Mouse (Mus musculus) forebrain, embryonic 15.5 days (tissue): ENCODE results near the gene Srek1. TPM values are rescaled to one million over a fixed set of nuclear protein-coding genes. Genes with fewer than 3 reads are reported as not detected.

Experiments
- ATAC-seq: fragments of 200-750 bp; cut with Nextera tagmentation; replicated peaks from 2 replicates; pipeline ENCODE4 v1.8.0; 2017; ENCODE audit warnings: mild to moderate bottlenecking, moderate TSS enrichment, moderate library complexity
- H3K27ac ChIP-seq: fragments of 300-500 bp; sonication (generic); replicated peaks from 2 replicates; pipeline ENCODE4 v1.5.1; 2015; ENCODE audit warnings: mild to moderate bottlenecking, inconsistent platforms
- H3K27me3 ChIP-seq: fragments of 300-500 bp; sonication (generic); 2 replicates; pipeline ENCODE4 v1.6.1; 2015; ENCODE audit warnings: inconsistent platforms
- H3K36me3 ChIP-seq: fragments of 300-500 bp; sonication (generic); 2 replicates; pipeline ENCODE4 v1.6.1; 2015; ENCODE audit warnings: mild to moderate bottlenecking, inconsistent platforms
- H3K4me1 ChIP-seq: fragments of 300-500 bp; sonication (generic); 2 replicates; pipeline ENCODE4 v1.6.1; 2015; ENCODE audit warnings: inconsistent platforms
- H3K4me2 ChIP-seq: fragments of 300-500 bp; sonication (generic); replicated peaks from 2 replicates; pipeline ENCODE4 v1.6.1; 2015; ENCODE audit warnings: mild to moderate bottlenecking, inconsistent platforms
- H3K4me3 ChIP-seq: fragments of 300-500 bp; sonication (generic); 2 replicates; pipeline ENCODE4 v1.5.1; 2015; ENCODE audit warnings: mild to moderate bottlenecking, inconsistent platforms
- H3K9ac ChIP-seq: fragments of 300-500 bp; sonication (generic); replicated peaks from 2 replicates; pipeline ENCODE4 v1.6.1; 2015; ENCODE audit warnings: mild to moderate bottlenecking, inconsistent platforms
- H3K9me3 ChIP-seq: fragments of 300-500 bp; sonication (generic); 2 replicates; pipeline ENCODE4 v1.6.1; 2016; ENCODE audit warnings: inconsistent platforms
- WGBS: fragments of 180-500 bp; shearing (Covaris S2); methylation state at CpG from one replicate; pipeline ENCODE4 v1.1.7; 2015; ENCODE audit warnings: mixed read lengths; 5-methylcytosine and 5-hydroxymethylcytosine counted together
- polyA plus RNA-seq: library from polyadenylated mRNA; unstranded; fragments of >200 nt; fragmentation: Nextera tagmentation; extraction: Ambion mirVana; gene quantifications from 2 replicates; pipeline ENCODE4 v1.2.1, GENCODE M21; 2015

Srek1 gene
- polyA plus RNA-seq, 1 experiment from 2014 or later: 77.4 TPM

GRCm38 (mm10) chr13:103773407-103774118 is 845 bp downstream of the Srek1 start:
- ATAC-seq: peak; percentile 76; the same call in 1 of the 2 replicates
- 2% methylated on average over 36 of the region's 36 CpGs for WGBS

GRCm38 (mm10) chr13:103772917-103773316 is 1.5 kb downstream of the Srek1 start:
- no peak for ATAC-seq
- 24% methylated on average over 5 of the region's 5 CpGs for WGBS
- peak overlapping the region; percentile 98; the same call in 1 of the 2 replicates for H3K27ac ChIP-seq
- H3K36me3 ChIP-seq: peaks cover 5% of the 10 kb centered on the region; the same call in 1 of the 2 replicates
- H3K9me3 ChIP-seq: no peaks in the 10 kb centered on the region
- no peaks in the 10 kb centered on the region for H3K27me3 ChIP-seq
- H3K4me1 ChIP-seq: peaks cover 35% of the 10 kb centered on the region
- peak overlapping the region; percentile 73 for H3K9ac ChIP-seq
- peak overlapping the region; percentile 62 for H3K4me3 ChIP-seq
- peak overlapping the region; percentile 68 for H3K4me2 ChIP-seq

More at GRCm38 (mm10) chr13:103773407-103774118, 845 bp downstream of the Srek1 start:
- H3K9ac ChIP-seq: peak overlapping the region; percentile 73
- H3K4me3 ChIP-seq: peak overlapping the region; percentile 62
- H3K27me3 ChIP-seq: no peaks in the 10 kb centered on the region
- H3K4me1 ChIP-seq: peaks cover 35% of the 10 kb centered on the region
- 0 out of 2 replicates have a peak, but pooled peaks cover 4% of the 10 kb centered on the region for H3K36me3 ChIP-seq
- peak overlapping the region; percentile 98 for H3K27ac ChIP-seq
- peak overlapping the region; percentile 68 for H3K4me2 ChIP-seq
- no peaks in the 10 kb centered on the region for H3K9me3 ChIP-seq

GRCm38 (mm10) chr13:103770821-103771220 is 3.6 kb downstream of the Srek1 start:
- Histone ChIP-seq H3K36me3 (peaks cover 15% of the 10 kb centered on the region), H3K9ac (no peak overlapping the region), H3K4me3 (no peak overlapping the region), H3K4me2 (no peak overlapping the region), H3K27ac (no peak overlapping the region), H3K4me1 (peaks cover 35% of the 10 kb centered on the region), H3K9me3 (no peaks in the 10 kb centered on the region), H3K27me3 (no peaks in the 10 kb centered on the region)
- no peak for ATAC-seq

GRCm38 (mm10) chr13:103767935-103768334 is 6.5 kb downstream of the Srek1 start:
- Histone ChIP-seq H3K36me3 (peaks cover 23% of the 10 kb centered on the region), H3K27me3 (no peaks in the 10 kb centered on the region), H3K4me1 (peaks cover 26% of the 10 kb centered on the region), H3K4me3 (no peak overlapping the region), H3K9ac (no peak overlapping the region), H3K9me3 (no peaks in the 10 kb centered on the region), H3K4me2 (no peak overlapping the region), H3K27ac (no peak overlapping the region)
- 85% methylated on average over 5 of the region's 5 CpGs for WGBS
- no peak for ATAC-seq

GRCm38 (mm10) chr13:103763640-103764039 is 10.8 kb downstream of the Srek1 start:
- WGBS: 82% methylated on average over 1 of the region's 1 CpGs
- Histone ChIP-seq H3K36me3 (peaks cover 53% of the 10 kb centered on the region), H3K4me3 (no peak overlapping the region), H3K4me2 (no peak overlapping the region), H3K27ac (no peak overlapping the region), H3K9ac (no peak overlapping the region), H3K4me1 (no peaks in the 10 kb centered on the region), H3K9me3 (no peaks in the 10 kb centered on the region), H3K27me3 (no peaks in the 10 kb centered on the region)
- no peak for ATAC-seq

- Histone ChIP-seq H3K36me3 (peaks cover 60% of the 10 kb centered on the region), H3K9me3 (no peaks in the 10 kb centered on the region), H3K4me2 (no peak overlapping the region), H3K27me3 (no peaks in the 10 kb centered on the region), H3K4me1 (no peaks in the 10 kb centered on the region), H3K4me3 (no peak overlapping the region), H3K9ac (no peak overlapping the region), H3K27ac (no peak overlapping the region)
- ATAC-seq: no peak
- 92% methylated on average over 10 of the region's 10 CpGs for WGBS
Measured at GRCm38 (mm10) chr13:103761971-103762370, 12.4 kb downstream of the Srek1 start.

GRCm38 (mm10) chr13:103751421-103751820 is 23.0 kb downstream of the Srek1 start:
- H3K36me3 ChIP-seq: peaks cover 62% of the 10 kb centered on the region
- H3K9me3 ChIP-seq: no peaks in the 10 kb centered on the region
- 62% methylated on average over 3 of the region's 3 CpGs for WGBS
- no peak overlapping the region for H3K9ac ChIP-seq
- no peak overlapping the region for H3K27ac ChIP-seq
- H3K4me3 ChIP-seq: no peak overlapping the region
- no peaks in the 10 kb centered on the region for H3K27me3 ChIP-seq
- no peak overlapping the region for H3K4me2 ChIP-seq
- no peaks in the 10 kb centered on the region for H3K4me1 ChIP-seq
- ATAC-seq: no peak

GRCm38 (mm10) chr13:103745688-103746087 is 28.7 kb downstream of the Srek1 start:
- Histone ChIP-seq H3K27ac (no peak overlapping the region), H3K4me3 (no peak overlapping the region), H3K36me3 (peaks cover 71% of the 10 kb centered on the region), H3K4me1 (no peaks in the 10 kb centered on the region), H3K9me3 (no peaks in the 10 kb centered on the region), H3K9ac (no peak overlapping the region), H3K4me2 (no peak overlapping the region), H3K27me3 (no peaks in the 10 kb centered on the region)
- 94% methylated on average over 2 of the region's 2 CpGs for WGBS
- ATAC-seq: no peak

- H3K27me3 ChIP-seq: no peaks in the 10 kb centered on the region
- H3K36me3 ChIP-seq: peaks cover 69% of the 10 kb centered on the region
- no peaks in the 10 kb centered on the region for H3K4me1 ChIP-seq
- no peak overlapping the region for H3K9ac ChIP-seq
- no peak overlapping the region for H3K27ac ChIP-seq
- H3K9me3 ChIP-seq: no peaks in the 10 kb centered on the region
- H3K4me2 ChIP-seq: no peak overlapping the region
- WGBS: 94% methylated on average over 4 of the region's 4 CpGs
- H3K4me3 ChIP-seq: no peak overlapping the region
- ATAC-seq: no peak
Measured at GRCm38 (mm10) chr13:103745160-103745559, 29.2 kb downstream of the Srek1 start.

- Histone ChIP-seq H3K4me2 (no peak overlapping the region), H3K27ac (no peak overlapping the region), H3K36me3 (peaks cover 32% of the 10 kb centered on the region), H3K4me1 (no peaks in the 10 kb centered on the region), H3K9me3 (no peaks in the 10 kb centered on the region), H3K9ac (no peak overlapping the region), H3K4me3 (no peak overlapping the region), H3K27me3 (no peaks in the 10 kb centered on the region)
- 0 out of 2 replicates have a peak, but pooled peaks have one; percentile 35 for ATAC-seq
- 91% methylated on average over 5 of the region's 5 CpGs for WGBS
Measured at GRCm38 (mm10) chr13:103735330-103736007, 38.9 kb downstream of the Srek1 start.

GRCm38 (mm10) chr13:103726872-103727271 is 47.5 kb downstream of the Srek1 start:
- no peaks in the 10 kb centered on the region for H3K9me3 ChIP-seq
- no peaks in the 10 kb centered on the region for H3K27me3 ChIP-seq
- ATAC-seq: no peak
- no peaks in the 10 kb centered on the region for H3K36me3 ChIP-seq
- no peak overlapping the region for H3K4me3 ChIP-seq
- H3K27ac ChIP-seq: no peak overlapping the region
- H3K4me2 ChIP-seq: no peak overlapping the region
- no peak overlapping the region for H3K9ac ChIP-seq
- H3K4me1 ChIP-seq: no peaks in the 10 kb centered on the region
- WGBS: 86% methylated on average over 2 of the region's 2 CpGs

GRCm38 (mm10) chr13:103711406-103712025 is 62.9 kb downstream of the Srek1 start:
- no peaks in the 10 kb centered on the region for H3K36me3 ChIP-seq
- 62% methylated on average over 11 of the region's 11 CpGs for whole genome bisulfite sequencing
- H3K27me3 ChIP-seq: no peaks in the 10 kb centered on the region
- no peaks in the 10 kb centered on the region for H3K9me3 ChIP-seq
- H3K4me1 ChIP-seq: no peaks in the 10 kb centered on the region
- H3K4me2 ChIP-seq: no peak overlapping the region
- no peak for ATAC-seq
- no peak overlapping the region for H3K4me3 ChIP-seq
- no peak overlapping the region for H3K9ac ChIP-seq
- no peak overlapping the region for H3K27ac ChIP-seq
